Mouse (Mus musculus) T-helper 17 cell (primary cell): ENCODE results near the gene Plekhg6.

Experiments
- in situ Hi-C, 2 experiments: fragments of 300-600 bp; cut with MboI, MseI; formaldehyde crosslinking; loops; 1 replicate in 1 of 2; 2 replicates in 1 of 2; pipeline ENCODE4 v1.15.1; 2025; ENCODE audit warnings: high pct_unique_total_duplicates in 2 of 2

Plekhg6 gene

DNA sequence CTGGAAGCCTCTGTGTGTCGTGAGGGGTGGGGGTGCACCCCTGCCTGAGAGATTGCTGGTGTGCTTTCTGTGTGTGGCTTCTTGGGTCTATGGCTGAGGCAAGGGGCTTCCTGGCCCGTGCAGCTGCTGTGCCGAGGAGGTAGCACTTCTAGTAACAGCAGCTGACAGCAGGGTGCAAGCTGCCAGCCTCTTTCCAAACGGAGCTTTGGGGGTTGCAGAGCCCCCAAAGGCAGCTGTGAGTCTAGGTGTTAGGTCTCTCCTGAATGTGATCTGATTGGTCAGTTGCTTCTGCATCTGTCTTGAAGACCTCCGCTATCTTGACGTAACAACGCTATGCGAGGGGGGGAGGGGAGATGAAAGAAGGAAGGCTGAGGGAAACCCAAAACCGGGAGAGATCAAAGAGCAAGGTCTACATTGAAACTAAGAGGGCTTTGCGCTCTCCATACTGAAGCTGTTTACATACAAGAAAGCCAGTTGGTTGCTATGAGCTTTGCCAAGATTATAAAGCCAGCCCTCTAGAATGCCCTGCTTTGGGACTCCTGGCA, 25.3 kb downstream of the Plekhg6 start:
- in situ Hi-C loops, result no loop called here

DNA sequence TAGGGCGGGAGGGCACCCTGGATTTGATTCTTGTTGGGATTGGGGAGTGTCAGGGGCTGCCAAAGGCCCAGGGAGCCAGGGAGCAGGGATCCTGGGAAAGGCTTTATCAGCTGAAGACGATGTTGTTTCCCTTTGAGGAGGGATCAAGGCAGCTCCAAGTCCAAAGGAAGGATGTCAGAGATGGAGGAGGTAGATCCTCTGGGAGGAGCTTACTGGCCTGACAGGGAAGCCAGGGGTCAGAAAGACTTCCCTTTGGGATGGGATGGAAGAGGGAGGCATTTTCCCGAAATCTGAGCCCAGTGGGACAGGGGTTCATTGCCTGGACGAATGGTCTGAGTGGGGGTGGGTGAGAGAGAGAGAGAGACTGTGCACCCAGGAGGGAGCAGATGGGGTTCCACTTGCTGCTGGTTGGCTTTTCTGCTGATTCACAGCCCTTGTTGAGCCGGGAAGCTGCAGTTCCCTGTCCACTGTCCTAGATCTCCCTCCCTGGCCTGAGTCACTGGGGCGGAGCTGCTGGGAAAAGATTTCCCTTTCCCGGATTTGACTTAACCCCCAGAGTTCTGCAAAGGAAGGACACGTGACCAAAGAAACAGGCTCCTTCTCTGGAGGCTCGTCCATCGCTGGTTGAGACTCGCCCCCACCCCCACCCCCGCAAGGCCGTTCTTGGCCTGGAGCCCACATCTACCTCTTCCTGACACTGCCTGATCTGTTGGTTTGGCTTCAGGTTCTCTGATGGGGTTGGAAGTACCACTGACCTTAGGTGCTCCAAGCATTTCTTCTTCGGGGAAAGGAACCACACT, 26.0 kb downstream of the Plekhg6 start:
- in situ Hi-C loops, result no loop called here

DNA sequence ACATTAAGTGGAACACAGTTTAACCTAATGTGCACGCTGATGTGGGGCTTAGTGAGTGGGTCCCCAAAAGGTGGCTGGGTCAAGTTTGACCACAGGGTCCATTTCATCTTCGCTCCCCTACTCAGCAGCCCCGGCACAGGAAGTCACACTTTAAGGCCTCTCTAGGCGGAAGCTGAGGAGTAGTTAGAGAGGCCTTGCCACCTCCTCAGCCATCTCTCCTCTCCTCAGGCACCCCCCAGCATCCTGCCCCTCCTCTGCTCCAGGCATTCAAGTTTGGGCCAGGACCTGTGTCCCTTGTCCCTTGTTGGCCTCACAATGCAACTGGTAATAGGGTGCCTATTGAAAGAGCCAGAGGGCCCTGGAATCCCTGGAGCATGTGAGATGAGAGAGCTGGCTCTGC, 26.9 kb downstream of the Plekhg6 start:
- in situ Hi-C loops, result no loop called here

DNA sequence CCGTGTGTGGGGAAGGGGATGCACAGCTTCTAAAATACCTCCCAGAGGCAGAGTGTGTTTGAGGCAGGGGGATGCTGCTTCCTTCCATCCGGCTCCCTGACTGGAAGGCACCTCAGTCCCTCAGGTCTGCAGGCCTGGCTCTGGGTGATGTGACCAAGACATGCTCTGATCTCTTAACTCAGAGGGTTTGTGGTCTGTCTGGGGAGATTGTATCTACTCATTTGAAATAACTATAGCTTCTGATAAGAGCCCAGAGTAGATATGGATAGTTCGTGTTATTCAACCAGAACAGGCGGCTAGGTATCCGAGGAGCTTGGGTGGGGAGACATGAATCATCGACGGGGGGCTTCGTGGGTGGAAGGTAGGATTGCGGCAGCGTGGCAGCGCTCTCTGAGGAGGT, 27.4 kb downstream of the Plekhg6 start:
- in situ Hi-C loops, result no loop called here

DNA sequence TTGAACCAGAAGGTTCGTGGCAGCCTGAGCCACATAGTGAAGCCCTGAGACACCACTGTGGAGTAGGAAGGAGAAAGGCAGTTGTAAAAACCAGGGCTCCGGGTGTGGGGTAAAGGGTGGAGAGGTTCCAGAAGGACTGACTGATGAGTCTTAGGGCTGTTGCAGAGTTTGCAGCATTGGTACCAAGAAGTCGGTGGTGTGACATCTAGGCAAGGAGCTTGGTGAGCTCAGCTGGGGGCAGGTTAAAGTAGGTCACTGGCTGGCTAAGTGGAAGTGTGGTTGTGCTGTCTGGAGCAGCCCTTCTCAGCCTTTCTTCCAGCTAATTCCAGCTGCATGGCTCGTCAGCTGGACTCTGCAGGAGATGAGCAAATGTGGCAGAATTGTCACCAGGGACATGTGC, 27.8 kb downstream of the Plekhg6 start:
- in situ Hi-C loops, result no loop called here

DNA sequence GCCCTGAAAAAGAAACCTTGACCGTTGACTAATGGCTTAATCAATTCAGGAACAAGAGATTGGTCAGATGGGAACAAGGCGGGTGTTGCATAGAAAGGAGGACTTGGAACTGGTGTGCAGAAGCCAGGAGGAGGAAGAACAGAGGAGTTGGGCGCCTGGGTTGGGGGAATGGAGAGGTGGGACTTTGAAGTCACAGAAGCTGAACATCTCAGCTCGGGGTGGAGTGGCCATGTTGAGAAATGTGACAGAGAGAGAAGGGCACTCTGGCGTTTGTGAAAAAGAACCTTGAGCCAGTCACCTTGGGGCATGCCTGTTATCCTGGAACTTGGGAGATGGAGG, 28.6 kb downstream of the Plekhg6 start:
- in situ Hi-C loops, result no loop called here

DNA sequence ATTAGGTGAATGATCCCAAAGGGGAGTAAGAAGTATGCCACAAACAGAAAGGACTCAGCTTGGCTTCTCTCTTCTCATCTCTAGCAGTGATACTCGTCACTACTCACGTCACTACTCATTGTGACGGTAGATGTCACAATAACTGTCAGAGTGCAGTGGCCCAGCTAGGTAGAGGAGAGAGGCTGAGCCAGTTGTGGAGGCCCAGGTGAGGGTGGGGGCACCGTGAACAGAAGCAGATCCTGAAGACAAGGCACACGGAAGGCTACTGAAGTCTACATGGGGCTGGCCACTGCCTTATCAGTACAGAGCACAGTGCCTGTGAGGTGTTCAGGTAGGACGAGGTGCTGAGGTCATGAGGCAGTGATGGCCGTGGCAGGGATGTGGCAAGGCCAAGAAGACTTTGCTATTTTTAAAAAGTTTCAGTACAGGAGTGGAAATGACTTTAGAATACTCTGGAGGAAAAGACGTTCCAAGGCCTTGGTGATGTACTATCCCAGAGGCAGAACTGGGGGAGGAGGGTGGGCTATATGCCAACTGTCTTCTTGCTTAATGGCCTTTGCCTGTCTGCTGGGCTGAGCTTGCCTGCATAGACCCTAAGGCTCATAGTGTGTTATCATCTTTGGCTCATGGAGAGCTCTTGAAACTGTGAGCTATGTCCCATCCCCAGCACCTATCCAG, 29.1 kb downstream of the Plekhg6 start:
- in situ Hi-C loops, result no loop called here

DNA sequence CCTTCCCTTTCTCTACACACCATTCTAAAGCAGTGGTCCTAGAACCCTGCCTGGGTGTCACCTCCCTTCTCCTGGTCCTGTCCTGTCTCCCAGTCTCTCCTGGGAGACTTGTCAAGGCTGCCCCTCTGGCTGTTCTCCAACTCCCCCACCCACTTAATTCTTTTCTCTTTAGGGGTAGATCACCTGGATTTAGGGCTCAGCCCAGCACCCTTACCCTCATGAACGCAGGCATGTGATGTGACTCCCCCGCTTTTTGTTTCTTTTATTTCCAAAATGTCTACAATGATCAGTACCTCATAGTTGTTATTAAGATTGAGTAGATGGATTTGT, 29.6 kb downstream of the Plekhg6 start:
- in situ Hi-C loops, result no loop called here

DNA sequence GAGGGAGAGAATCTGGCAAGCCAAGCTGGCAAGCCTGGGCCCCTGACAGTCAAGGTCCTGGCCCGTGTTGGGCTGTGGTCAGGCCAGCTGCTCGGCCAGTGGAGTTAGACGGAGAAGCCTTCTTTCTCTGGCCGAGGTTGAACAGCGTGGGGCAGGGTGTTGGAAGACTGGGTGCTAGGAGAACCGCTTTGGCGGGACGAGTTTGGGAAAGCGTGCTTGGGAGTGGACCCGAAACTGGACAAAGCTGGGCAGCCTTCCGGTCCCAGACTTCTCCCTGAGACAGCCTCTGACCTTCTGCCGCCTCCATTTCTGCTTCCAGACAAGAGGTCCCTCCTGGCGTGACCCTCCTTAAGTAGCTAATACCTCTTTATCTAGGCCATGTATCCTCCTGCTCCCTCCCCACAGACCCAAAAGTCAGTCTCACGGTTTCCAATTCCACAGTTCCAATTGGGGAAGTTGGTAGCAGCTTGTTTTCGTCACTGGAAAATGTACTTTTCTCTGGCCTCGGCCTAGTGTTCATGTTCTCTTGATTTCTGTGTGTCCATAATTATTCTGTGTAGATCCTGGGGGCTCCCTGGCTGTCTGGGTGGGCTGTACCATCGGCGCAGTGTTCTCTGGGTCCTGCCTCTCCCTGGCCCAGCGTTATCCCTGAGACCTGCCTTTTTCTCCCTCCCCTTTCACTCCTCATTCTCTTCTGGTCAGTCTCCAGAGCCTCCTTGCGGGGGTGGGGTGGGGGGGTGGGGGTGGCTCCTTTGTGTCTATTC, 30.2 kb downstream of the Plekhg6 start:
- in situ Hi-C loops, result no loop called here

DNA sequence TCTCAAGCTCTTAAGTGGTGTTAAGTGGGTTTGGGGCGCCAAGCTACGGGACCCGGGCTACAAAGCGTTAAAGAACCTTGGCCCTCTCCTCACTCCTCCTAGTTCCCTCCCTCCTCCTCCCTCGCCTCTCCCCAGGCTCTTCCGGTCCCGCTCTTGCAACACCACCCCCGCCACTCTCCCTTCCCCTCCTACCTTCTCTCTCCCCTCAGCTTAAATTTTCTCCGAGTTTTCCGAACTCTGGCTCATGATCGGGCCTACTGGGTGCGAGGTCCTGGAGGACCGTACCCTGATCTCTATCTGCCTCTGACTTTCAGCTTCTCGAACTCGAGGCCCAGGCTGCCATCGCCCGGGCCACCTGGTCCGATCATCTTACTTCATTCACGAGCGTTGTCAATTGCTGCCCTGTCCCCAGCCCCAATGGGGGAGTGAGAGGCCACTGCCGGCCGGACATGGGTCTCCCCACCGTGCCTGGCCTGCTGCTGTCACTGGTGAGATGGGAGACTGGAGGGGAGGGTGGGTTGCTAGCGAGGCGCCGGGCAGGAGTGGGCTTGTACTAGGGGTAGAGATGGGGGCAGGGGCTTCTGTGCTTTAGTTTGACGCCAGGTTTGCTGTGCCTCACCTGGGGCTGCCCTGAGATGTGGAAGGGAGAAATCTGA, 30.9 kb downstream of the Plekhg6 start:
- in situ Hi-C loops, result no loop called here

DNA sequence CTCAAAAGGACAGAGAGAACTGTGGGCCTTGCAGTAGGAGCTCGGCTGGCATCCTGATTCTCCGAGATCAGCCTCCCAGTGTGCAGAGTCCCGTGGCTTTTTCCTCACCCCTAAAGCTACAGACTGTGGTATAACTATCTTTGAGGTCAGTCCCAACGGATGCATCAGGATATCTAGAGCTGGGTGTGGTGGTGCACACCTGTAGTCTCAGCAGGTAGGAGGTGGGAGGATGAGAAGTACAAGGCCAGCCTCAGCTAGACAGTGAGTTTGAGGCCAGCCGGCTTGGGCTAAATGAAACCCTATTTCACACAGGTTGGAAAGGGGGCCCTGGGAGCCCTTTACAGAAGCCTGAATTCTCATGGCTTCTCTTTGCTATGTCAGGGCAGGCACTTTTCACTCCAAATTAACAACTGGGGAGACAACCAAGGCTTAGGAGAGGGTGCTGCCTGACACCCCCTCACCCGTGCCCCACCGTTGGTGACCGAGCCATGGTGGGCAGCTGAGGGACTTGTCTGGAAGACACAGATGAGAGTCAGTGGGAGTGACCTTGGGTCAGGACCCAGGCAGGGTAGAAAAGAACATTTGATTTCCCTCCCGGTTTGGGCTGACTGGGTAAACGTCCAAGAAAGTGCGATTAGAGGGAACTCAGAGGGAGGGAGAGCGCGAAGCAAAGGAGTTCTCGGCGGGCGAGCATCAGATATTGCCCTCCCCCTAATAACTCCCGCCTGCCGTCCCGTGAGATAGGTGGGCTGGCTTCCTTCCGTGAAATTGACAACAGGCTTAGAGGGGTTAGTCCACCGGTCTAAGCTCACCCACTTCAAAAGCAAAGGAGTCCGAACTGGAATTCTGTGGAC, 31.6 kb downstream of the Plekhg6 start, which contains the start of gene Tnfrsf1a:
TSS of gene Tnfrsf1a (plus strand) at position 642 of the 854 bp plus-strand sequence.
- in situ Hi-C loops, result no loop called here

DNA sequence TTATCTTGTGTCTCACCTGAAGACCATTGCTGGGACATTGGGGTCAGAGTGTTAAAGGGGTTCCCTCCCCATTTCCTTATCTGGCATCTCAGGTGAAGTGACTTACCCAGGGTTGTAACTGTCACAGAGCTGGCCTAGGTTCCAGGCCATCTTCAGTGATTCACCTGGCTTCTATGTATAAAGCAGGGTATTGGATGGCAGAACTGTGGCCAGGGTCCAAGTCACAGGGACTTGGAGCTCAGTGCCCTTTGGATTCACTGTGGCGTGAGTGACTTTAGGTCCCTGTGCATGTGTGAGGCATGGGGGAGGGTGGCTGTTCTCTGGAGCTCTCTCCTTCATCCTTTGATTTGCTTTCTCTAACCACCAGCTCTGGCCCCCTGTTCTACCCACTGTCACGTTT, 34.6 kb downstream of the Plekhg6 start:
- in situ Hi-C loops, result no loop called here

DNA sequence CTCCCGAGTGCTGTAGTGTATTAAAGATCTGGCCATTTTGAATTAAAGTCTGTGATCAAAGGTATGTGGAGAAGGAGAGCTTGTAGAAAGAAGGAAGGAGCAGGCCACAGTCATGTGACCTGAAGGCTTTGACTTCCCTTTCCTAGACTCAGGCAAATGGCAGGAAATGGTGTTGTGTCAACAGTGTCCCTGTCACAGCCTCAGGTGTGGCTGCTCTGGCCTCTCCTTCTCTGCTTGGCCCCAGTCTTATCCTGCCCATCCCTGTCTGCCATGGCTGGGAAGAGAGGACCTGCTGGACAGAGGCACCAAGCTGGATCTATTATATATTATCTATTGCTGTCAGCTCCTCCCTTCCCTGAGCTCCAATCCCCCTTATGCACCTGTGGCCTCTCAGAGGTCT, 35.0 kb downstream of the Plekhg6 start:
- in situ Hi-C loops, result no loop called here

DNA sequence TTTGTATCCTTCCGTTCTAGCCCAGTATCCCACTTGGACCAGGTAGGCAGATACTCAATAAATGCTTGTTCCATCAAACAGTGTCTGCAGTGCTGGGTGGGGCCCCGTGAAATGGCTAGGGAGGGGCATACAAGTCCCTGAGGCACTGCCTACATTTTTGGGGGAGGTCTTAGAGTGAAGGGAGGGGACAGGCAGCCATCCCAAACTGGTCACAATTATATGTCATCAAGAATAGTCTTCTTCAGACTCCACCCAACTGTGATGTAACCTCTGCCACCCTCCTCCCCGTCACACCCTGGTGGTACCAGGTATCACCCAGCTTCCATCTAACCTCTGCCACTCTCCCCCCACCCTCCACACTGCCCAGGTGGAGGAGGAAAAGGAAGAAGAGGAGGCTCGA, 35.7 kb downstream of the Plekhg6 start:
- in situ Hi-C loops, result no loop called here

DNA sequence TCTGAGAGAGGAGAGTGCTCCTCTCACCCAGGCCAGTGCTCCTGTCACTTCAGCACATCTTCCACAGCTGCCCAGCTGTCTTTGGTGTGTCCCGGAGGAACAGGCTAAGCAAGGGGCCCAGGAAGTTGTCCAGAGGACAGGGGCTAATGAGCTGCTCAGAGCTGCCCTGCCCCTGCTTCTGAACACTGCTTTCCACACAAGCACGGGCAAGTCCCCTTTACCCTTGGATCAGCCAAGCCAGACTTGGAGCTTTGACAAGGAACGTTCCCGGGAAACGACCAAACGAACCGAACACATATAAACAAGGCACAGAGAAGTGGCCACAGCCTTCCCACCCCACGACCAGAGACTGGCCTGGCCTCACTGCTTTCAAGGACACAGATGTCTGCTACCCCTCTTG, 36.5 kb downstream of the Plekhg6 start:
- in situ Hi-C loops, result no loop called here

DNA sequence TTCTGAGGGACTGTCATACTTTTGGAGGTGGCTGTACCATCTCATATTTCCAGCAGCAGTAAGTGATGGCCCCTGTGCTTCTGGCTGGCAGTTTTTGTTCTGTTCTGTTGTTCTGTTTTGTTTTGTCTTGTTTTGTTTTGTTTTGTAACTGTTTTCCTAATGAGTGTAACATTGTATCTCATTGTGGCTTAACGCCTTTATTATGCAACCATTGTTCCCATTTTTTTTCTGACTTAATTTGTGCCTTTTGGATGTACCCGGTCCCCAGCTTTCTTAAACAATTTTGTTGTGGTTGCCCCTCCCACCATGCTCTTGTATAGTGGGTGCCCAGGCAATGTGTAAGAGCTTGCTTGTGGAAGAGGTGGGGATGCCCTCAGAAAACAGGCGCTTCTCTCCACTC, 38.4 kb downstream of the Plekhg6 start:
- in situ Hi-C loops, result no loop called here

DNA sequence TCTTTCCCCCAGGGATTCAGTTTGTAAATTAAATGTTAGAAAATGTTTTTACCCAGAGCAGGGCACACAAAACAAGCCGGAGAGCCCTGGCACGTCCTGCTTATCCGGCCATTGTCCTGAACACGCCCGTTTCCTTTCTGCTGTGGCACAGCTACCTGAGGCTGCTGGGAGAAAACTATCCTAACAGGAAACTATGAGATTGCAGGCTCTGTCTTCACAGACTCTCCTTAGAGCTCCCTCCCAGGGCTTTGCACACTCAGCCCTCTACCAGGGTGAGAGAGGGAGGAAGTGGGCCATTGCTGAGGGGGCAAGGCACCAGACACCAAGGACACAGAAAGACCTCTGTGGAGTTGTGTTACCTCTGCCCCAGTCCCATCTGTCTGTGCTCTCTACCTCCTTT, 40.3 kb downstream of the Plekhg6 start:
- in situ Hi-C loops, result no loop called here

DNA sequence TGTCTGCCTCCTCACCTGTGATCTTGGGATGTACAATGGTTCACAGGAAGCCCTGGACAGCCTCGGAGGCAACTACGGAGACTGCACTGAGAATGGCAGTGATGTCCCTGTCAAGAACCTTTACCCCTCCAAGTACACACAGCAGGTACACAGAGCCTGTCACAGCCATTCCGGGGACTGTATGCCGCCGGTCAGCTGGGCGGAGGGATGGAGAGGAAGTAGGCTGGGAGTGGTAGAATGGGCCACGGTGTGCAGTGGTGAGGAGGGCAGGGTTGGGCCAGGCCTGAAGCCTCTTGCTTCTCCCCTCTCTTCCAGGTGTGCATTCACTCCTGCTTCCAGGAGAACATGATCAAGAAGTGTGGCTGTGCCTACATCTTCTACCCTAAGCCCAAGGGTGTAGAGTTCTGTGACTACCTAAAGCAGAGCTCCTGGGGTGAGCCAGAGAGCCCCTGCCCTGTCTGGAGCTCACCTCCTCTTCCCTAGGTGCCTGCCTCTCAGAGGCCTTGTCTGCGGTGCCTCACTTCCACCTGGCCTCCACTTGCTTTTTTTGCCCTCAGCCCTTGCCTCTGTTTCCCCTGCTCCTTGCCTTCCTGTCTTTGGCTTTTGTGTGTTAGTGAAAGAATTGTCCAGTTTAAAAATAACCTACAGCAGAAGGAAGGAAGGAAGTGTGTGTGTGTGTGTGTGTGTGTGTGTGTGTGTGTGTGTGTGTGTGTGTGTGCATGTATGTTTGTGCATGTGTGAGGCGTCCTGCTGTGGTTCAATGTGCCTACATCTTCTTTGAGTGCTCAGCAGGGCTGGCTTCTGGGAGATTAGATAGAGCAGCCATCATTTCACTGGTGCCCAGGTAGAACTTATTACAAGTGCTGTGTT, 41.6 kb downstream of the Plekhg6 start:
- in situ Hi-C loops, result no loop called here

DNA sequence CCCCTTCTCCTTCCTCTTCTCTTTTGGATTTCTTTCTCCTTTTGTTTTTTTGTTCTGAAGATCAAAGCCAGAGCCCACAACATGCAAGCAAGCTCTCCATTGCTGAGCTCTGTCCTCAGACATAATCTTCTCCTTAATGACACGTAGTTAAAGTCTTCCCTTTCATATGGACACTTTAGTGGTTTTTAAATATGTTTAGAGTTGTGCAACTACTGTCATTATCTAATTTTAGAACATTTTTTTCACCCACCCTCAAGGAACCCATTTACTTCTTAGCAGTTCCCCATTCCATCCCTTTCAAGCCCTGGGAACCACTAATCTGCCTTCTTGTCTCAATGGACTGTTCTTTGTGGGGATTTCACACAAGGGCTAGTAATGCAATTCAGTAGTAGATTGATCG, 46.2 kb downstream of the Plekhg6 start:
- in situ Hi-C loops, result no loop called here
